Mouse (Mus musculus) MEL (cell line): ENCODE data around the gene Dmpk.

Experiments
- CHD2 ChIP-seq: IDR thresholded peaks from 2 replicates; pipeline ENCODE4 v1.6.1; 2011; ENCODE audit warnings: low read length, improper control_type of control experiment
- CTCF ChIP-seq, 3 experiments: IDR thresholded peaks in 2 of 3; conservative IDR thresholded peaks in 1 of 3; 2 replicates each; pipeline ENCODE4 v1.5.1; 2011 to 2012; ENCODE audit warnings: low read length in 3 of 3, low read depth in 2 of 3, mild to moderate bottlenecking in 2 of 3, improper control_type of control experiment in 1 of 3, inconsistent platforms in 1 of 3, mixed read lengths in 1 of 3, moderate library complexity in 1 of 3; ENCODE audit not compliant: control insufficient read depth in 1 of 3, insufficient read depth in 1 of 3, poor library complexity in 1 of 3, severe bottlenecking in 1 of 3
- MAX ChIP-seq: IDR thresholded peaks from 2 replicates; pipeline ENCODE4 v1.6.1; 2011; ENCODE audit warnings: low read length, improper control_type of control experiment
- POLR2A ChIP-seq, 2 experiments: IDR thresholded peaks; 2 replicates each; pipeline ENCODE4 v1.6.1; 2011 to 2012; ENCODE audit warnings: low read length in 2 of 2, mild to moderate bottlenecking in 2 of 2, control low read depth in 1 of 2, improper control_type of control experiment in 1 of 2, low read depth in 1 of 2, moderate library complexity in 1 of 2; ENCODE audit not compliant: control insufficient read depth in 1 of 2, insufficient read depth in 1 of 2, poor library complexity in 1 of 2
- ZKSCAN1 ChIP-seq: IDR thresholded peaks from 2 replicates; pipeline ENCODE4 v1.6.1; 2012; ENCODE audit warnings: low read depth, mild to moderate bottlenecking, inconsistent platforms, low read length, improper control_type of control experiment, moderate library complexity

GRCm38 (mm10) chr7:19097217-19097616, 13.6 kb downstream of the Dmpk start:
- TF ChIP-seq MAX (no peak), ZKSCAN1 (no peak), POLR2A (IDR thresholded peaks at IDR 0.05; ENCODE audit: control insufficient read depth in 1 of 2, insufficient read depth in 1 of 2, low read depth in 1 of 2, low read length in 2 of 2, poor library complexity in 1 of 2) (no peak), CTCF (IDR thresholded peaks at IDR 0.05 in 2 of 3, conservative IDR thresholded peaks at IDR 0.05 in 1 of 3; ENCODE audit: control insufficient read depth in 1 of 3, insufficient read depth in 1 of 3, low read depth in 2 of 3, low read length in 3 of 3, poor library complexity in 1 of 3, severe bottlenecking in 1 of 3) (no peak), CHD2 (no peak)
